Mouse (Mus musculus): Measurements from ENCODE around the gene 4930524B15Rik. TPM values are rescaled to one million over a fixed set of nuclear protein-coding genes. Genes with fewer than 3 reads are reported as not detected.

The 4930524B15Rik gene
- polyA plus RNA-seq, 1 experiment from 2014 or later = not detected

DNA sequence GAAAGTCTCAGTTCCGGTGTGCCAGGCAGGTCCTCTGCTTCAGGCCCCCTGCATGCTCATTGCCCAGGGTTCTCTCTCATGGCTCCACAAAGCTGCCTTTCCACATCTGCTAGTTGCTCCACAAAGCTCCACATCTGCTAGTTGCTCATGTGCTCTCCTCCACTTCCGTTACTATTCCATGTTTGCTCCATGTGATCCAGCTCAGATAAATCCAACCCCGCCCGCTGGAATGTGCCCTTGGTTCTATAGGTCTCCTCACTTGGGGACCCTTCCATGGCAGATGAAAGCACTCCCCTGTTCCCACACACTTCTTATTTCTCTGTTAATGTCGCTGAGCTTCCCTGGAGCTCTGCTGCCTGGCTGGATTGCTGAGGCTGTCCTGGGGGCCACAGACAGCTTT lies 61.2 kb downstream of the 4930524B15Rik start:
- no peak for ATAC-seq

GRCm38 (mm10) chr11:32027474-32028342 lies 62.3 kb downstream of the 4930524B15Rik start:
- Histone ChIP-seq H3K27me3 (replicated peaks) (no peaks in the 10 kb centered on the region), H3K4me1 (replicated peaks) (no peaks in the 10 kb centered on the region), H3K36me3 (no peaks in the 10 kb centered on the region), H3K4me2 (replicated peaks) (no peak overlapping the region), H3K27ac (no peak overlapping the region), H3K4me3 (replicated peaks) (no peak overlapping the region), H3K9me3 (no peaks in the 10 kb centered on the region), H3K9ac (no peak overlapping the region)
- WGBS = 66% methylated on average over 7 of the region's 7 CpGs
- ATAC-seq = no peak

More for the DNA sequence above, 61.2 kb downstream of the 4930524B15Rik start:
- no peaks in the 10 kb centered on the region for H3K27me3 ChIP-seq (replicated peaks)
- 52% methylated on average over 5 of the region's 5 CpGs for WGBS
- H3K4me1 ChIP-seq (replicated peaks) = no peaks in the 10 kb centered on the region
- no peak overlapping the region for H3K9ac ChIP-seq
- no peak overlapping the region for H3K4me2 ChIP-seq (replicated peaks)
- no peak overlapping the region for H3K4me3 ChIP-seq (replicated peaks)
- no peaks in the 10 kb centered on the region for H3K9me3 ChIP-seq
- no peaks in the 10 kb centered on the region for H3K36me3 ChIP-seq
- no peak overlapping the region for H3K27ac ChIP-seq

DNA sequence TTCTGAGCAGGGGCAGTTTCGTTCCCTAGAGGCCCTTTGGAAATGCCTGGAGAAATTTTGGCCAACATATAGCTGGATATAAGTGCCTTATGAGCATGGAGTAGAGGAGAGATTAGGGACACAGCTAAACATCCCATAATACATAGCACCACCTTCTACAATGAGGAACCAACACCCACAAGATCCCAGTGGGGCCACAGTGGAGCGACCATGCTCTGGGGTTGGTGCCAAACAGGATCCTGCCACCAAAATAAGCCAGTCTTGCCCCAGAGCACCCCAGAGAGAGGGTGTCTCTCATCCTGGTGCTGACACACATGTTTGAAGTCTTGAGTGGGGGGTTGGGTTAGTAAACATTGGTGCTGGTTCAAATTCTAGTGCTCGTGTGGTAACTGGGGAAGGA lies 63.2 kb downstream of the 4930524B15Rik start:
- Histone ChIP-seq H3K27ac (no peak overlapping the region), H3K4me1 (replicated peaks) (no peaks in the 10 kb centered on the region), H3K36me3 (no peaks in the 10 kb centered on the region), H3K27me3 (replicated peaks) (no peaks in the 10 kb centered on the region), H3K4me3 (replicated peaks) (no peak overlapping the region), H3K9me3 (no peaks in the 10 kb centered on the region), H3K9ac (no peak overlapping the region), H3K4me2 (replicated peaks) (no peak overlapping the region)
- ATAC-seq = no peak
- WGBS = 78% methylated on average over 3 of the region's 3 CpGs

Other genes with a start within 250 kb of the 4930524B15Rik start
- 4.2 and 4.3 TPM in 2 replicates for gene Cpeb4, start 93.4 kb upstream of the 4930524B15Rik start, polyA plus RNA-seq (2015; fragmentation: Nextera tagmentation; extraction: Ambion mirVana)
- 10.0 and 12.0 TPM in 2 replicates for gene Nsg2, start 34.9 kb downstream of the 4930524B15Rik start, polyA plus RNA-seq (2015; fragmentation: Nextera tagmentation; extraction: Ambion mirVana)
- gene Il9r, start 234.7 kb downstream of the 4930524B15Rik start, polyA plus RNA-seq (2015; fragmentation: Nextera tagmentation; extraction: Ambion mirVana) = 0.09 and 0.11 TPM in 2 replicates
- 45.1 and 49.1 TPM in 2 replicates for gene Snrnp25, start 239.8 kb downstream of the 4930524B15Rik start, polyA plus RNA-seq (2015; fragmentation: Nextera tagmentation; extraction: Ambion mirVana)